Mouse (Mus musculus): ENCODE measurements around the gene 1700061G19Rik.

1700061G19Rik gene

GRCm38 (mm10) chr17:56872512-56872911 is 2.8 kb upstream of the 1700061G19Rik start:
- DNase-seq, result no peak

GRCm38 (mm10) chr17:56874237-56874636 is 1.0 kb upstream of the 1700061G19Rik start, which contains the start of gene Acsbg2:
Gene Acsbg2, minus strand, starts transcription at chr17:56874447.
- DNase-seq, result no peak

GRCm38 (mm10) chr17:56876465-56876864 is 1.2 kb downstream of the 1700061G19Rik start:
- no peak for DNase-seq

- no peak for DNase-seq
Measured at GRCm38 (mm10) chr17:56876981-56877380, 1.7 kb downstream of the 1700061G19Rik start.

GRCm38 (mm10) chr17:56877426-56877825 is 2.1 kb downstream of the 1700061G19Rik start:
- DNase-seq, result no peak

GRCm38 (mm10) chr17:56883612-56884011 is 8.3 kb downstream of the 1700061G19Rik start:
- no peak for DNase-seq

GRCm38 (mm10) chr17:56884331-56884730 is 9.1 kb downstream of the 1700061G19Rik start:
- no peak for DNase-seq

- no peak for DNase-seq
Measured at GRCm38 (mm10) chr17:56884809-56885208, 9.5 kb downstream of the 1700061G19Rik start.

- no peak for DNase-seq
Measured at GRCm38 (mm10) chr17:56888050-56888449, 12.8 kb downstream of the 1700061G19Rik start.

- no peak for DNase-seq
Measured at GRCm38 (mm10) chr17:56890018-56890417, 14.7 kb downstream of the 1700061G19Rik start.

GRCm38 (mm10) chr17:56895368-56895918 is 20.2 kb downstream of the 1700061G19Rik start:
- DNase-seq, result no peak

GRCm38 (mm10) chr17:56896513-56897129 is 21.3 kb downstream of the 1700061G19Rik start:
- no peak for DNase-seq

- DNase-seq, result peak; percentile 83
Measured at GRCm38 (mm10) chr17:56897630-56898195, 22.4 kb downstream of the 1700061G19Rik start.

- no peak for DNase-seq
Measured at GRCm38 (mm10) chr17:56902698-56903097, 27.4 kb downstream of the 1700061G19Rik start.

GRCm38 (mm10) chr17:56906166-56906565 is 30.9 kb downstream of the 1700061G19Rik start:
- DNase-seq, result no peak

GRCm38 (mm10) chr17:56907096-56907495 is 31.8 kb downstream of the 1700061G19Rik start:
- no peak for DNase-seq

- DNase-seq, result peak; percentile 26
Measured at GRCm38 (mm10) chr17:56907887-56908286, 32.6 kb downstream of the 1700061G19Rik start.

GRCm38 (mm10) chr17:56909764-56910163 is 34.5 kb downstream of the 1700061G19Rik start:
- DNase-seq, result peak; percentile 53

- DNase-seq, result no peak
Measured at GRCm38 (mm10) chr17:56913023-56913422, 37.7 kb downstream of the 1700061G19Rik start.

- no peak for DNase-seq
Measured at GRCm38 (mm10) chr17:56913444-56913843, 38.2 kb downstream of the 1700061G19Rik start.

- DNase-seq, result no peak
Measured at GRCm38 (mm10) chr17:56917166-56917565, 41.9 kb downstream of the 1700061G19Rik start.

GRCm38 (mm10) chr17:56919725-56920124 is 44.4 kb downstream of the 1700061G19Rik start:
- DNase-seq, result no peak

- no peak for DNase-seq
Measured at GRCm38 (mm10) chr17:56925998-56926397, 50.7 kb downstream of the 1700061G19Rik start.

- DNase-seq, result no peak
Measured at GRCm38 (mm10) chr17:56929101-56929500, 53.8 kb downstream of the 1700061G19Rik start.

Data from cerebellum, adult 9-10 months (tissue).